ENCODE assay signal across 23 mouse cellular contexts in genomic region chr11:79830567-79831055, GRCm38 (mm10).
DNase-seq lines count a peak whose midpoint lies in the region; ATAC-seq and TF ChIP-seq lines count a peak whose summit lies in the region.
"Had no signal": no experiment of that assay in that cellular context is flagged by ENCODE, and none has a peak within 500 bp of the region (broad histone marks: within the 10 kb centered on the region; RNA-seq: fewer than 3 reads in every experiment).

No protein-coding gene starts in this region.

- no peaks in the 10 kb centered on the region for H3K27me3 ChIP-seq in lung, postnatal 0 days (replicated peaks; ENCODE audit: insufficient read depth, low read length)
- H3K27me3 ChIP-seq: embryonic facial prominence, embryonic 12.5 days; hindbrain, embryonic 13.5 days; Patski had no signal

- no peak overlapping the region for H3K4me2 ChIP-seq in lung, postnatal 0 days (replicated peaks; ENCODE audit: low read depth, low read length)
- H3K4me2 ChIP-seq: embryonic facial prominence, embryonic 12.5 days; hindbrain, embryonic 13.5 days had no signal

- DNase-seq in cerebellum, postnatal 10 days, result peak; percentile 52 to 66
- no peak for DNase-seq in cerebellum, postnatal 25 days
- peak; percentile 55 for DNase-seq in left cerebral cortex, postnatal 4 days
- no peak for DNase-seq in left cerebral cortex, adult 11 months (ENCODE audit: low spot score)
- DNase-seq in lung, postnatal 0 days (ENCODE audit: low spot score), result no peak
- no peak for DNase-seq in lung, adult 18-20 months
- peak; percentile 43 to 68 for DNase-seq in lung, postnatal 4 days
- no peak for DNase-seq in MN1 (ENCODE audit: low spot score)
- DNase-seq: adrenal gland, adult 8-10 months; adrenal gland, postnatal 36 days; B cell, adult 2 months; cerebellum, adult 2 months; cerebellum, postnatal 14 days; heart, adult 18-20 months; heart, postnatal 14 days had no signal

- H3K4me1 ChIP-seq in lung, postnatal 0 days (ENCODE audit: insufficient read depth, low read depth, low read length), result 0 out of 2 replicates have a peak, but pooled peaks cover 4% of the 10 kb centered on the region
- H3K4me1 ChIP-seq: hindbrain, embryonic 13.5 days had no signal

- WGBS in lung, postnatal 0 days, result 64% methylated on average over 5 of the region's 5 CpGs

- intact Hi-C loops in left cerebral cortex, postnatal 4 days (cut with DNase I), result no loop called here

- no peak for TF ChIP-seq CTCF in lung, postnatal 0 days (IDR thresholded peaks at IDR 0.05)

- no peak overlapping the region for H3K9ac ChIP-seq in lung, postnatal 0 days (replicated peaks; ENCODE audit: low read depth)
- H3K9ac ChIP-seq: embryonic facial prominence, embryonic 12.5 days; hindbrain, embryonic 13.5 days had no signal

- no peak for TF ChIP-seq EP300 in lung, postnatal 0 days (IDR thresholded peaks at IDR 0.05)

- H3K27ac ChIP-seq in lung, postnatal 0 days (ENCODE audit: low read length), result no peak overlapping the region
- H3K27ac ChIP-seq: embryonic facial prominence, embryonic 12.5 days; heart, embryonic 10.5 days; hindbrain, embryonic 13.5 days had no signal

- peak; percentile 21; the same call in 1 of the 2 replicates for ATAC-seq in lung, postnatal 0 days
- ATAC-seq: activated CD4-positive, CD25-positive, alpha-beta regulatory T cell, adult 4 months; CD4-positive, CD25-positive, alpha-beta regulatory T cell, adult 4 months; forebrain, embryonic 16.5 days; Patski had no signal

- H3K9me3 ChIP-seq in lung, postnatal 0 days (ENCODE audit: low read length), result no peaks in the 10 kb centered on the region
- H3K9me3 ChIP-seq: embryonic facial prominence, embryonic 12.5 days; heart, embryonic 10.5 days; hindbrain, embryonic 13.5 days had no signal

- no peak overlapping the region for H3K4me3 ChIP-seq in lung, postnatal 0 days (ENCODE audit: low read depth, low read length)
- H3K4me3 ChIP-seq: embryonic facial prominence, embryonic 12.5 days; heart, embryonic 10.5 days; hindbrain, embryonic 13.5 days had no signal

- H3K36me3 ChIP-seq in lung, postnatal 0 days (ENCODE audit: insufficient read depth, low read length), result no peaks in the 10 kb centered on the region
- H3K36me3 ChIP-seq: embryonic facial prominence, embryonic 12.5 days; G1E; heart, embryonic 10.5 days; hindbrain, embryonic 13.5 days had no signal

Comparison
In these comparisons a context has a peak if more than half of its experiments do, and no peak if none do; other contexts are left out.
1. DNase-seq: peak in cerebellum, postnatal 10 days (2 of 2), left cerebral cortex, postnatal 4 days (single experiment) and lung, postnatal 4 days (2 of 2); none in cerebellum, postnatal 25 days (0 of 2), left cerebral cortex, adult 11 months (single experiment), lung, postnatal 0 days (single experiment), lung, adult 18-20 months (0 of 2) and MN1 (single experiment).